Mouse (Mus musculus) stomach, postnatal 0 days (tissue): ENCODE results near the gene Cox7a2l.

Source experiments
- CTCF ChIP-seq: IDR thresholded peaks from 2 replicates; pipeline ENCODE4 v1.5.1; 2016; ENCODE audit warnings: antibody characterized with exemption, low read depth, mild to moderate bottlenecking, moderate library complexity
- EP300 ChIP-seq: optimal IDR thresholded peaks from 2 replicates; pipeline ENCODE3; 2016; ENCODE audit warnings: antibody characterized with exemption

- TF ChIP-seq CTCF, result peak; percentile 76
- TF ChIP-seq EP300, result no peak
Observed at GRCm38 (mm10) chr17:83563703-83564111, 46.6 kb upstream of the Cox7a2l start.
